Mouse (Mus musculus) CH12.LX (cell line): ENCODE measurements around the gene Irf2bp2.

Experiments
- BHLHE40 ChIP-seq: IDR thresholded peaks from 2 replicates; pipeline ENCODE4 v1.6.1; 2011; ENCODE audit warnings: mild to moderate bottlenecking, low read depth, low read length, improper control_type of control experiment
- CTCF ChIP-seq, 2 experiments: IDR thresholded peaks in 1 of 2; conservative IDR thresholded peaks in 1 of 2; 2 replicates each; pipeline ENCODE4 v1.5.1; 2011 to 2012; ENCODE audit warnings: low read depth in 2 of 2, low read length in 2 of 2, improper control_type of control experiment in 1 of 2, inconsistent platforms in 1 of 2, mild to moderate bottlenecking in 1 of 2, moderate library complexity in 1 of 2
- EP300 ChIP-seq: IDR thresholded peaks from 2 replicates; pipeline ENCODE4 v1.6.1; 2011; ENCODE audit warnings: low read length, improper control_type of control experiment
- ETS1 ChIP-seq: conservative IDR thresholded peaks from 2 replicates; pipeline ENCODE4 v1.6.1; 2012; ENCODE audit warnings: low read depth, mild to moderate bottlenecking, inconsistent platforms, low read length, improper control_type of control experiment, moderate library complexity
- HCFC1 ChIP-seq: IDR thresholded peaks from 2 replicates; pipeline ENCODE4 v1.6.1; 2012; ENCODE audit warnings: low read depth, mild to moderate bottlenecking, inconsistent platforms, low read length, improper control_type of control experiment
- JUND ChIP-seq: conservative IDR thresholded peaks from 2 replicates; pipeline ENCODE4 v1.6.1; 2011; ENCODE audit warnings: low read depth, low read length, improper control_type of control experiment
- MAFK ChIP-seq: IDR thresholded peaks from 2 replicates; pipeline ENCODE4 v1.6.1; 2011; ENCODE audit warnings: low read length, improper control_type of control experiment; ENCODE audit not compliant: insufficient replicate concordance
- POLR2A ChIP-seq: IDR thresholded peaks from 2 replicates; pipeline ENCODE4 v1.6.1; 2011; ENCODE audit warnings: low read depth, mild to moderate bottlenecking, improper control_type of control experiment, low read length
- POLR2AphosphoS2 ChIP-seq: IDR thresholded peaks from 2 replicates; pipeline ENCODE4 v1.6.1; 2011; ENCODE audit warnings: low read depth, low read length, improper control_type of control experiment
- SIN3A ChIP-seq: IDR thresholded peaks from 2 replicates; pipeline ENCODE4 v1.6.1; 2012; ENCODE audit warnings: low read length, improper control_type of control experiment, inconsistent platforms
- TBP ChIP-seq: conservative IDR thresholded peaks from 2 replicates; pipeline ENCODE4 v1.6.1; 2011; ENCODE audit warnings: low read depth, low read length, improper control_type of control experiment
- TCF12 ChIP-seq: IDR thresholded peaks from 2 replicates; pipeline ENCODE4 v1.6.1; 2014; ENCODE audit warnings: low read depth, mild to moderate bottlenecking, inconsistent platforms, low read length, improper control_type of control experiment
- USF1 ChIP-seq: IDR thresholded peaks from 2 replicates; pipeline ENCODE4 v1.6.1; 2014; ENCODE audit warnings: low read depth, mild to moderate bottlenecking, inconsistent platforms, low read length, improper control_type of control experiment
- ZMIZ1 ChIP-seq: IDR thresholded peaks from 2 replicates; pipeline ENCODE4 v1.6.1; 2012; ENCODE audit warnings: low read depth, mild to moderate bottlenecking, inconsistent platforms, low read length, improper control_type of control experiment

DNA sequence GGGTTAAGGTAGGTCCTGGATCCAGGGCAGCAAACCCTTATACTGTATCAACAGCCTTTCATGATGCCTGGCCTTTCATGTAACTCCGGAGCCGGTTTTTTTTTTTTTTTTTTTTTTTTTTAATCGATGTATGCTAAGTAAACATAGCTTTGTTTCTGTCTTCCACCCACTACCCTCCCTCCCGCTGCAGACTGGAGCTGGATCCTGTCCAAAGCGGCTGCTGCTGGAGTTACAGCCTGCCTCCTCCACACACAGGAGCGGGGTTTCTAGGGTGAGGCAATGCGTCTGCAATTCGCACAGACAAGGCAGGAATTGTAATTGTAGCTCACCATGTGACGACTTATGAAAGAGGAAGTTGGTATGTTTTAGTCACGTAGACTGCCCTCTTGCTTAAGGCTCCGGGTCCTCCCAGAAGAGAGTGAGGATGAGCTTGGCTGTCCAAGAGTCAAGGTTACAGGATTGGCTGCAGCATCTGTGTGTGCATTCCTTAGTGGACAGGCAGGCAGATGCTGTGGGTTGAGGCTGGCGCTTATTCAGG is 2.4 kb upstream of the Irf2bp2 start:
- 0 out of 2 replicates have a peak, but pooled peaks have one; percentile 41 for TF ChIP-seq MAFK
- TF ChIP-seq POLR2A = peak; percentile 66; the same call in 1 of the 2 replicates
- peak; percentile 85 for TF ChIP-seq BHLHE40
- TF ChIP-seq ETS1 = peak; percentile 92
- TF ChIP-seq ZMIZ1 = no peak
- TF ChIP-seq POLR2AphosphoS2 = peak; percentile 52; the same call in 1 of the 2 replicates
- TF ChIP-seq CTCF (conservative IDR thresholded peaks at IDR 0.05 in 1 of 2, IDR thresholded peaks at IDR 0.05 in 1 of 2; ENCODE audit: low read depth in 2 of 2, low read length in 2 of 2) = no peak
- TF ChIP-seq TBP = peak; percentile 72; the same call in 1 of the 2 replicates
- peak; percentile 71 for TF ChIP-seq SIN3A
- TF ChIP-seq TCF12 = peak; percentile 88; the same call in 1 of the 2 replicates
- peak; percentile 78 for TF ChIP-seq USF1
- TF ChIP-seq HCFC1 = peak; percentile 41
- peak; percentile 77 for TF ChIP-seq EP300
- 0 out of 2 replicates have a peak, but pooled peaks have one; percentile 25 for TF ChIP-seq JUND
